Mouse (Mus musculus) embryonic facial prominence, embryonic 11.5 days (tissue): ENCODE data around the gene Itln1. TPM values are rescaled to one million over a fixed set of nuclear protein-coding genes. Genes with fewer than 3 reads are reported as not detected.
"Not testable (repeated sequence)": the region's sequence is repeated elsewhere in the genome, so short reads cannot be mapped to it uniquely, and the experiment has no call there.

Source experiments
- ATAC-seq: fragments of 200-750 bp; cut with Nextera tagmentation; replicated peaks from 2 replicates; pipeline ENCODE4 v1.8.0; 2017; ENCODE audit warnings: low read depth; ENCODE audit not compliant: insufficient number of reproducible peaks, low FRiP score, low TSS enrichment
- DNase-seq: peaks from one replicate; pipeline ENCODE4 v3.0.0-alpha.2; 2015; ENCODE audit warnings: low spot score
- H3K27ac ChIP-seq: fragments of 300-500 bp; sonication (generic); replicated peaks from 2 replicates; pipeline ENCODE4 v1.5.1; 2014; ENCODE audit warnings: mild to moderate bottlenecking, low read depth, low read length, control low read depth
- H3K27me3 ChIP-seq: fragments of 300-500 bp; sonication (generic); 2 replicates; pipeline ENCODE4 v1.6.1; 2014; ENCODE audit warnings: mild to moderate bottlenecking, low read length, moderate library complexity, mixed read lengths; ENCODE audit not compliant: control insufficient read depth, insufficient read depth
- H3K36me3 ChIP-seq: fragments of 300-500 bp; sonication (generic); replicated peaks from 2 replicates; pipeline ENCODE4 v1.6.1; 2014; ENCODE audit warnings: low read depth, mild to moderate bottlenecking, low read length, moderate library complexity, mixed read lengths; ENCODE audit not compliant: control insufficient read depth, insufficient read depth
- H3K4me1 ChIP-seq: fragments of 300-500 bp; sonication (generic); 2 replicates; pipeline ENCODE4 v1.6.1; 2014; ENCODE audit warnings: low read length, mixed read lengths; ENCODE audit not compliant: control insufficient read depth, insufficient read depth
- H3K4me2 ChIP-seq: fragments of 300-500 bp; sonication (generic); 2 replicates; pipeline ENCODE4 v1.6.1; 2014; ENCODE audit warnings: low read depth, mild to moderate bottlenecking, control low read depth, low read length, moderate library complexity
- H3K4me3 ChIP-seq: fragments of 300-500 bp; sonication (generic); 2 replicates; pipeline ENCODE4 v1.5.1; 2014; ENCODE audit warnings: low read depth, low read length, control low read depth
- H3K9ac ChIP-seq: fragments of 300-500 bp; sonication (generic); replicated peaks from 2 replicates; pipeline ENCODE4 v1.6.1; 2014; ENCODE audit warnings: mild to moderate bottlenecking, control low read depth, low read length
- H3K9me3 ChIP-seq: fragments of 300-500 bp; sonication (generic); replicated peaks from 2 replicates; pipeline ENCODE4 v1.6.1; 2016; ENCODE audit warnings: mild to moderate bottlenecking, low read length, inconsistent platforms, mixed read lengths; ENCODE audit not compliant: control insufficient read depth
- WGBS: fragments of 180-500 bp; shearing (Covaris S2); extraction: QIAGEN DNeasy Blood & Tissue Kit; methylation state at CpG from one replicate; pipeline ENCODE4 v1.1.7; 2014; 5-methylcytosine and 5-hydroxymethylcytosine counted together
- polyA plus RNA-seq: library from polyadenylated mRNA; unstranded; fragments of >200 nt; fragmentation: Nextera tagmentation; extraction: Ambion mirVana; gene quantifications from 2 replicates; pipeline ENCODE4 v1.2.1, GENCODE M21; 2014

Gene Itln1
- polyA plus RNA-seq, 1 experiment from 2014 or later: not detected

DNA sequence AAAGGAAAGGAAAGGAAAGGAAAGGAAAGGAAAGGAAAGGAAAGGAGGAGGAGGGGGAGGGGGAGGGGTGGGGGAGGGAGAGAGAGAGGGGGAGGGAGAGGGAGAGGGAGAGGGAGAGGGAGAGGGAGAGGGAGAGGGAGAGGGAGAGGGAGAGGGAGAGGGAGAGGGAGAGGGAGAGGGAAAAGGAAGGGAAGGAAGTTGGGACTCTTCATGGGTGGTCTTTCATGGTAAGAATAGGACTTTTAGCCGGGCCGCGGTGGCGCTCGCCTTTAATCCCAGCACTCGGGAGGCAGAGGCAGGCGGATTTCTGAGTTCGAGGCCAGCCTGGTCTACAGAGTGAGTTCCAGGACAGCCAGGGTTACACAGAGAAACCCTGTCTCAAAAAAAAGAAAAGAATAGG lies 63.2 kb downstream of the Itln1 start:
- 90% methylated on average over 8 of the region's 8 CpGs for WGBS
- not testable (repeated sequence) for DNase-seq, ATAC-seq, H3K4me3 ChIP-seq, H3K27me3 ChIP-seq, H3K4me1 ChIP-seq, H3K4me2 ChIP-seq, H3K9ac ChIP-seq, H3K9me3 ChIP-seq, H3K36me3 ChIP-seq, H3K27ac ChIP-seq

DNA sequence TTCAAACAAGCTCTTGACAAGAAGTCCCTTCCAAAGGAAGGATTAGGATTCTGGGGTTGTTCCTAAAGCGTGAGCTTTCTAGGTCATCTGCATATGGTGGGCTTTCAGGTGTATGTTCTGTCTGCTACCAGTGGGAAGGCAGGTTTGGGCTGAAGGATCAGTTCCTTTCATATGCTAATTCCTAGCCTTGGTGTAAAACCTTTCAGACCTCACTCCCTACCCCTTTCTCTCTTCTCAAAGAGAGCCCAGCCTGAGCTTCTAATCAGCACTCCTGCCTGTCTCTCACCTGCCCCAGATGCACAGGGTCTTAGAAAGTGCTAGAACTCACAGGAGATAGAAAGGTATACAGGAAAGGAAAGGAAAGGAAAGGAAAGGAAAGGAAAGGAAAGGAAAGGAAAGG lies 63.6 kb downstream of the Itln1 start:
- no peaks in the 10 kb centered on the region for H3K36me3 ChIP-seq
- H3K4me1 ChIP-seq: no peaks in the 10 kb centered on the region
- H3K27ac ChIP-seq: no peak overlapping the region
- no peak for ATAC-seq
- WGBS: 41% methylated on average over 1 of the region's 1 CpGs
- H3K4me2 ChIP-seq: no peak overlapping the region
- H3K9me3 ChIP-seq: no peaks in the 10 kb centered on the region
- H3K4me3 ChIP-seq: no peak overlapping the region
- DNase-seq: no peak
- H3K27me3 ChIP-seq: no peaks in the 10 kb centered on the region
- H3K9ac ChIP-seq: no peak overlapping the region

DNA sequence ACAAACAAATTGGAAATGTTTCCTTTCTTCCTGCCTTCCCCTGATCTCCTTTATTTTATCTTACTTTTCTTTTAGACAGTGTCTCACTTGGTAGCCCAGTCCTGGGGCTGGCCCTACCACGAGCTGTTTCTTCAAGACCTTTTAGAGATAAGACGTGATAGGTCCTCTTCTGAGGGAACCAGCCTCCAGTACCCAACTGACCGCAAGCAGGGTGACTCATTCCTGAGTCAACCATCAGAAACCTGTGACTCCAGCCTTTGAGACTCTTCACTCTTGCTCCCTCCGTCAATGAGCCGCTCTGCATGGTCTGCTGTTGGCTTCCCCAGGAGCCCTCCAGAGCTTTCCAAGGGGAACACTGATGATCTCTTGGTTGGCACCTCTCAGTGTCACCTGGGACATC lies 64.2 kb downstream of the Itln1 start:
- WGBS: 90% methylated on average over 5 of the region's 5 CpGs

DNA sequence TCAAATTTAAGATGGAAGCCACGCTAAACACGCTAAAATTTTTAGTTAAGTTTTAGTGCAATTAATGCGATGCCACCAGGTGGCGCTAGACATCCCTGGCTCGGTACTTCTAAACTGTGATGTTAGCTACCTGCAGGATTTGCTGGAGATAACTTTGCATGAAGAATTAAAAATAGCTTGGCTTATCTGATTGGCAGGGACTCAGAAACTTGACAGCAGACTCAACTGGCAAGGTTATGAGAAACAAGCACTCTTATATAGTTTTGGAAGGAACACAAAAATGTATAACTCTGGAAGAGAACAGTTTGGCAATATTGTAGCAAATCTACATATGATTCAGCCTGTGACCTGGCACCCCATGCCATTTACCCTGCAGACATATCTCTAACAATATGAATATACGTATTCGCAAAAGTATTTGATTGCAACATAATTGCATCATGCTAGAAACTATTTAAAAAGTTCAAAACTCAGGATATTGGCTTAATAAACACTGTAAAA lies 64.7 kb downstream of the Itln1 start:
- no peaks in the 10 kb centered on the region for H3K36me3 ChIP-seq
- WGBS: 30% methylated on average over 7 of the region's 7 CpGs

More for the DNA sequence above, 64.2 kb downstream of the Itln1 start:
- Histone ChIP-seq H3K4me2 (no peak overlapping the region), H3K9ac (no peak overlapping the region), H3K27ac (no peak overlapping the region), H3K36me3 (no peaks in the 10 kb centered on the region), H3K27me3 (no peaks in the 10 kb centered on the region), H3K4me3 (no peak overlapping the region), H3K9me3 (no peaks in the 10 kb centered on the region), H3K4me1 (no peaks in the 10 kb centered on the region)
- DNase-seq (no peak), ATAC-seq (no peak)

DNA sequence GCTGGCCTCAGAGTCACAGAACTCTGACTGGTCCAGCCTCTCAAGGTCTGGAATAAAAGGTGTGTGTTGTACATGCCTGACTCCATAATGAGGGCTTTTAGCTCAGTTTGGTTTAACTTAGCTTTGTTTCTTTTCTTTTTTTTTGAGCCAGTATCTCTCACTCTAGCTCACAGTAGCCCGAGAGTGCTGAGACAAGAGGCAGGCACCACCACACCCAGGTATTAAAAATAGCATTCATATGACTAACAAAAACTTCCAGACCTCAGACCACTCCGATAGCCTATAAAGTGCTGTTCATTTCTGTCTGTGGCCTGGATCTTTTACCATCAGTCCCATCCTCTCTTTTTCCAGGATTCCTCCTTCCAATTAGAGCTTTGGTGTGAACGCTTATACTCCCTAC lies 65.4 kb downstream of the Itln1 start:
- H3K27ac ChIP-seq: no peak overlapping the region
- no peaks in the 10 kb centered on the region for H3K4me1 ChIP-seq
- H3K27me3 ChIP-seq: no peaks in the 10 kb centered on the region
- ATAC-seq (no peak), DNase-seq (no peak)
- 83% methylated on average over 3 of the region's 3 CpGs for WGBS
- no peak overlapping the region for H3K4me2 ChIP-seq
- no peak overlapping the region for H3K4me3 ChIP-seq
- H3K9me3 ChIP-seq: no peaks in the 10 kb centered on the region
- H3K9ac ChIP-seq: no peak overlapping the region
- no peaks in the 10 kb centered on the region for H3K36me3 ChIP-seq

More for the DNA sequence above, 64.7 kb downstream of the Itln1 start:
- Histone ChIP-seq H3K9me3 (no peaks in the 10 kb centered on the region), H3K4me2 (no peak overlapping the region), H3K4me1 (no peaks in the 10 kb centered on the region), H3K27me3 (no peaks in the 10 kb centered on the region), H3K4me3 (no peak overlapping the region), H3K9ac (no peak overlapping the region), H3K27ac (no peak overlapping the region)
- ATAC-seq (no peak), DNase-seq (peak; percentile 81)

Other genes with a start within 250 kb of the Itln1 start
- 96.1 and 102 TPM in 2 replicates for gene Usp21, start 247.3 kb downstream of the Itln1 start, polyA plus RNA-seq
- gene Ufc1, start 240.3 kb downstream of the Itln1 start, polyA plus RNA-seq: 109 and 114 TPM in 2 replicates
- gene Dedd, start 206.1 kb downstream of the Itln1 start, polyA plus RNA-seq: 51.7 and 56.7 TPM in 2 replicates
- 29.8 and 31.5 TPM in 2 replicates for gene Nit1, start 189.6 kb downstream of the Itln1 start, polyA plus RNA-seq
- 60.7 and 70.1 TPM in 2 replicates for gene Pfdn2, start 189.6 kb downstream of the Itln1 start, polyA plus RNA-seq
- 1.2 and 1.4 TPM in 2 replicates for gene Klhdc9, start 174.5 kb downstream of the Itln1 start, polyA plus RNA-seq
- 2.4 and 2.5 TPM in 2 replicates for gene Nectin4, start 165.2 kb downstream of the Itln1 start, polyA plus RNA-seq
- gene Arhgap30, start 146.3 kb downstream of the Itln1 start, polyA plus RNA-seq: 0.39 and 0.52 TPM in 2 replicates
- gene Usf1, start 124.0 kb downstream of the Itln1 start, polyA plus RNA-seq: 101 and 108 TPM in 2 replicates
- 2.2 and 3.2 TPM in 2 replicates for gene Tstd1, start 116.4 kb downstream of the Itln1 start, polyA plus RNA-seq
- 21.1 and 23.1 TPM in 2 replicates for gene F11r, start 97.8 kb downstream of the Itln1 start, polyA plus RNA-seq
- gene Alyref2, start 31.8 kb downstream of the Itln1 start, polyA plus RNA-seq: 10.7 and 12.3 TPM in 2 replicates
- not detected in 2 replicates for gene Cd244a, start 23.9 kb upstream of the Itln1 start, polyA plus RNA-seq
- not detected in 2 replicates for gene Ly9, start 72.1 kb upstream of the Itln1 start, polyA plus RNA-seq
- gene Slamf7, start 117.7 kb upstream of the Itln1 start, polyA plus RNA-seq: not detected in 2 replicates
- gene Cd48, start 146.7 kb upstream of the Itln1 start, polyA plus RNA-seq: 0.70 and 1.3 TPM in 2 replicates
- gene Slamf1, start 231.8 kb upstream of the Itln1 start, polyA plus RNA-seq: 0.28 and 0.35 TPM in 2 replicates